Mouse (Mus musculus): Measurements from ENCODE around the gene Hoxd9.

DNA sequence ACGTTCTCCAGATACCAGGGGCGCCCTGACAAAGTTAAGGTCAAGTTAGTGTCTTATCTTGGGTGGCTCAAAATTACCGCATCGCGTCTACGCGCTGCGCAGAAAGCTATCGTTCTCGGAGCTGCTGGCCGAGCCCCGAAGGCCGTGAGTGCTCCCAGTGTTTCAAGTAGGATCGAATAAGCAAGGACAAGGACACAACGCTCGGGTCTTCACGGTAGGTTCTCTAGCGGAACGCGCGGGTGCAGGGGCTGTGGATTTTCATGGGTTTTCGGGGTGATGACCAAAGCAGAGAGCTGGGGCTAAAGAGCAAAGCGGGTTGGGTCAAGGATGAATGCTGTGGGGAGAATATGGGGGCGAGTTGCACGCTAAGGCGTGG, 17.9 kb upstream of the Hoxd9 start:
- no peak for TF ChIP-seq EP300 (IDR thresholded peaks at IDR 0.05; ENCODE audit: insufficient read depth, low read depth, low read length)
- no peak for TF ChIP-seq POLR2A (IDR thresholded peaks at IDR 0.05; ENCODE audit: insufficient read depth, low read length)
- TF ChIP-seq CTCF (IDR thresholded peaks at IDR 0.05; ENCODE audit: low read depth, low read length): no peak

Measured in ES-Bruce4 (cell line).